Mouse (Mus musculus) heart, embryonic 10.5 days (tissue): ENCODE data around the gene Mitf. TPM values are rescaled to one million over a fixed set of nuclear protein-coding genes. Genes with fewer than 3 reads are reported as not detected.

Source experiments
- DNase-seq: peaks from one replicate; pipeline ENCODE4 v3.0.0-alpha.2; 2017; ENCODE audit warnings: low spot score
- H3K27ac ChIP-seq: fragments of 300-500 bp; sonication (generic); 2 replicates; pipeline ENCODE4 v1.5.1; 2016; ENCODE audit warnings: mild to moderate bottlenecking
- H3K27me3 ChIP-seq: fragments of 300-500 bp; sonication (generic); 2 replicates; pipeline ENCODE4 v1.6.1; 2016; ENCODE audit warnings: mild to moderate bottlenecking; ENCODE audit not compliant: poor library complexity, insufficient read depth, severe bottlenecking
- H3K36me3 ChIP-seq: fragments of 300-500 bp; sonication (generic); 2 replicates; pipeline ENCODE4 v1.6.1; 2016; ENCODE audit warnings: mild to moderate bottlenecking, moderate library complexity
- H3K4me1 ChIP-seq: fragments of 300-500 bp; sonication (generic); 2 replicates; pipeline ENCODE4 v1.6.1; 2016; ENCODE audit warnings: mild to moderate bottlenecking
- H3K4me3 ChIP-seq: fragments of 300-500 bp; sonication (generic); 2 replicates; pipeline ENCODE4 v1.5.1; 2016; ENCODE audit warnings: mild to moderate bottlenecking, moderate library complexity
- H3K9me3 ChIP-seq: fragments of 300-500 bp; sonication (generic); 2 replicates; pipeline ENCODE4 v1.6.1; 2016; ENCODE audit warnings: mild to moderate bottlenecking, moderate library complexity
- WGBS: fragments of 180-500 bp; shearing (Covaris S2); methylation state at CpG from one replicate; pipeline ENCODE4 v1.1.7; 2016; 5-methylcytosine and 5-hydroxymethylcytosine counted together
- polyA plus RNA-seq: library from polyadenylated mRNA; unstranded; fragments of >200 nt; fragmentation: Nextera tagmentation; extraction: Ambion mirVana; gene quantifications from 2 replicates; pipeline ENCODE4 v1.2.1, GENCODE M21; 2016

Gene Mitf
- polyA plus RNA-seq, 1 experiment from 2014 or later, result 10.7 TPM

DNA sequence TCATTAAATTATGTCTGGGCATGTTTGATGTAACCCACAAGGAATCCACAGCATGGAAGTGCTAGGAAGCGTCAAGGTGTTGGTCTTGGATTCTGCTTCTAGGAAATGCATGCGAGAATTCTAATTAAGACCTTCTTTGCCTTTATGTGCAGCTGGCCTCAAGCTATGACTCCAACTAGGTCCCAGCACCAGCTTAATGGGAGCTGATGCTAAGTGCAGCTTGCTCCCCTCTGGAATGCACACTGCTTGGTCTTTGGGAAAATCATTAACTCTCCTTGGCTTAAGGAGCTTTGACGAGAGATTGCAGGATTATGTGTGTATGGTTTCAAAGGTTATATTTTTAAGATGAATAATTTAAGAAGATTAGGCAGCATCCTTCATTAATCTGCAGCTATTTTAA is 81.7 kb downstream of the Mitf start:
- peaks cover 30% of the 10 kb centered on the region for H3K4me1 ChIP-seq
- DNase-seq, result no peak

DNA sequence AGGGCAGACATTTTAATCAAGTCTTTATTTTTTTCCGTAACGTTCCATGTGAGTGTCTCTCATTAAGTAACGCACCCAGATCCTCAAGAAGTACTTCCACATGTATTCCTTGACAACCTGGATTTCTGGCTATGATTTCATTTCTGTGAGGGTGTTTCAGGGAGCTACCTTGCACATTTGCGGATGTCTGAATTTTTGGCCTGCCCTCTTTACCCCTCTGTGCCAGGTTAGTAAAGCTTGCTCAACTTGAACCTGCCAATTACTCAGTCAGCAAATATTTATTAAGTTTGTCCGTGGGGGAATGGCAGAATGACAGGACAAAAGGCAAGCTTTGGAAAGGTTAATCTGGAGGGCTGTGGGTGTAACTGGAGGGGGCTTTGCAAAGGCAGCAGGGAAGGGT is 86.7 kb downstream of the Mitf start:
- Histone ChIP-seq H3K4me1 (peaks cover 8% of the 10 kb centered on the region; the same call in 1 of the 2 replicates), H3K27me3 (no peaks in the 10 kb centered on the region), H3K4me3 (no peak overlapping the region), H3K27ac (no peak overlapping the region), H3K36me3 (no peaks in the 10 kb centered on the region), H3K9me3 (no peaks in the 10 kb centered on the region)
- WGBS, result 86% methylated on average over 5 of the region's 5 CpGs
- no peak for DNase-seq

More for the DNA sequence above, 81.7 kb downstream of the Mitf start:
- Histone ChIP-seq H3K27ac (no peak overlapping the region), H3K9me3 (no peaks in the 10 kb centered on the region), H3K4me3 (no peak overlapping the region), H3K27me3 (no peaks in the 10 kb centered on the region), H3K36me3 (no peaks in the 10 kb centered on the region)
- 70% methylated on average over 3 of the region's 3 CpGs for WGBS

DNA sequence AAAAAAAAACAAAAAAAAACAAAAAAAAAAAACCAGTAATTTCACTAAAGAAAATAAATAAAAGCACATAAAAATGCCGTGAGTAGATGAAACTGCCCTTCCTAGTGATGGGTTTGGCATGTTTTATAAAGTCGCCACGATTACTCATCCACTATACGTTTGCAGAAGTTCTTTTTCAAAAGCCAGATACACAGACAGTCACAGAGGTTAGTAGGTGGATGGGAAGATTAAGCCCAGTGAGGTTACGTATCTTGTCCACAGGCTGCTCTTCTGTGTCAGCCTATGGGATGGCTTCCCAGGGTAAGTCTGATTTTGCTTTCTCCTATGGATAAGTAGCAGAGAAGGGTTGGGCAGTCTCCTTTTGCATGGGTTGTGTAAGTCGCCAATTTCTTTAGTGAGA is 90.3 kb downstream of the Mitf start:
- no peaks in the 10 kb centered on the region for H3K36me3 ChIP-seq
- no peak for DNase-seq
- 89% methylated on average over 6 of the region's 6 CpGs for WGBS
- no peak overlapping the region for H3K27ac ChIP-seq
- H3K4me1 ChIP-seq, result peaks cover 8% of the 10 kb centered on the region; the same call in 1 of the 2 replicates
- H3K4me3 ChIP-seq, result no peak overlapping the region
- no peaks in the 10 kb centered on the region for H3K27me3 ChIP-seq
- no peaks in the 10 kb centered on the region for H3K9me3 ChIP-seq

DNA sequence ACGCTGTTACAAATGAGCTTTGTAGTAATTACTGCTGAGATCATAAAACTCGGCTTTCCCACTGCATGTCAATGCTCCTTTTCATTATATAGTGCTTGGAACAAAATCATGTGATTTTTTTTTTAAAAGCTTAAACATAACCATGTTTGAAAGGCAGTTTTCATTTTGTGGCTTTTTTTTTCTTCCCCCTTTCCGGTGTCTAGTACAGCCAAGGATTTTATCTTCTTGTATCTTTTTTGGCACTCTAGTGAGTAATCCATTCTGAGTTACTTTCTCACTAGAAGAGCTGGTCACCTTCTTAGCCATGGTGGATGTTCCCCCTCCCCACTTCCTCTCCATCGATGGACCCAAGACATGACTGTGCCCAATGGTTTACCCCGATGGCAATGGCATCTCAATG is 91.2 kb downstream of the Mitf start:
- no peak overlapping the region for H3K4me3 ChIP-seq
- H3K4me1 ChIP-seq, result peaks cover 5% of the 10 kb centered on the region; the same call in 1 of the 2 replicates
- no peaks in the 10 kb centered on the region for H3K9me3 ChIP-seq
- no peaks in the 10 kb centered on the region for H3K27me3 ChIP-seq
- H3K36me3 ChIP-seq, result no peaks in the 10 kb centered on the region
- no peak overlapping the region for H3K27ac ChIP-seq
- 84% methylated on average over 5 of the region's 5 CpGs for WGBS
- no peak for DNase-seq

GRCm38 (mm10) chr6:97901561-97901960 is 94.7 kb downstream of the Mitf start:
- H3K36me3 ChIP-seq, result no peaks in the 10 kb centered on the region
- WGBS, result 87% methylated on average over 5 of the region's 5 CpGs
- no peak overlapping the region for H3K27ac ChIP-seq

DNA sequence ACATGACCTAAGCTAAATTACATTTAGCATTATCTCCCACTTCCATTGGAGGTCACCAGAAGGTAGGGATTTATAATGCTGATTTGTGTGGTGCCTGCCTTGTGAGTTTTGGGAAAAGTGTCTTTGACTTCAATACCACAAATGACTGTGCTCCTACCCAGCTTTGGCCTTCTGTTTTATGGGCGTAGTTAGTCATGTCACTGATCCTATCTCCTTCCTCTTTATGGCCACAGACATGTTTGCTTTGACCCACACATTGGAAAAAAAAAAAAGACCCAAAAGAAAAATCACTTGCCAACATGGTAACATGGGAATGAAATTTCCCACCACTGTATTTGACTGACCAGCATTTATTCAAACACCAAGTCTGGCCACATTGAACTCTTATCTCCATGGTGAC is 95.4 kb downstream of the Mitf start:
- DNase-seq, result no peak
- Histone ChIP-seq H3K27ac (no peak overlapping the region), H3K9me3 (no peaks in the 10 kb centered on the region), H3K4me1 (no peaks in the 10 kb centered on the region), H3K4me3 (no peak overlapping the region), H3K27me3 (no peaks in the 10 kb centered on the region), H3K36me3 (no peaks in the 10 kb centered on the region)
- 80% methylated on average over 1 of the region's 1 CpGs for WGBS

More at GRCm38 (mm10) chr6:97901561-97901960, 94.7 kb downstream of the Mitf start:
- Histone ChIP-seq H3K27me3 (no peaks in the 10 kb centered on the region), H3K4me3 (no peak overlapping the region), H3K4me1 (no peaks in the 10 kb centered on the region), H3K9me3 (no peaks in the 10 kb centered on the region)
- no peak for DNase-seq

DNA sequence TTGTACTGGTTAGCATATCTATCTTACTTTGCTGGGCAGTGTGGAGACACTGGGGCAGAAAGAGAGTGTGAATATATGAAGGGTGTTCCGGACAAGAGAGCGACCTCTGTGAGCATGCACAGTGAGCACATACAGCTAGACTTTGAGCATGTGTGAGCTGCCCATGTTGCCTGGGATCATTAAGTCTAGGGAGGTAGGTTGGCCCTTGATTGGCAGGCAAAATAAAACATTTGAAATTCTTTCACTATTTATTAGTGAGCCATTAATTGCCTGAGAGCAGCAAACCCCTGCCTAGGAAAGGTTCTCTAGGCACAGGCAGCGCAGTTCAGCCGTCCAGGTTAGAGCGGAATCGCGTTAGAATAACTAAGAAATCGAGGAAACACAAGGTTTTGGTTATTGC is 107.9 kb downstream of the Mitf start:
- Histone ChIP-seq H3K27ac (peak overlapping the region; percentile 36; the same call in 1 of the 2 replicates), H3K4me3 (no peak overlapping the region), H3K9me3 (no peaks in the 10 kb centered on the region), H3K4me1 (peaks cover 37% of the 10 kb centered on the region), H3K36me3 (no peaks in the 10 kb centered on the region), H3K27me3 (no peaks in the 10 kb centered on the region)
- 89% methylated on average over 8 of the region's 8 CpGs for WGBS
- no peak for DNase-seq

- Histone ChIP-seq H3K9me3 (no peaks in the 10 kb centered on the region), H3K4me1 (peaks cover 46% of the 10 kb centered on the region), H3K36me3 (no peaks in the 10 kb centered on the region), H3K4me3 (no peak overlapping the region), H3K27ac (peak overlapping the region; percentile 87; the same call in 1 of the 2 replicates), H3K27me3 (no peaks in the 10 kb centered on the region)
- WGBS, result 66% methylated on average over 7 of the region's 7 CpGs
- no peak for DNase-seq
These were observed 109.6 kb downstream of the Mitf start for GRCm38 (mm10) chr6:97916386-97916903.

DNA sequence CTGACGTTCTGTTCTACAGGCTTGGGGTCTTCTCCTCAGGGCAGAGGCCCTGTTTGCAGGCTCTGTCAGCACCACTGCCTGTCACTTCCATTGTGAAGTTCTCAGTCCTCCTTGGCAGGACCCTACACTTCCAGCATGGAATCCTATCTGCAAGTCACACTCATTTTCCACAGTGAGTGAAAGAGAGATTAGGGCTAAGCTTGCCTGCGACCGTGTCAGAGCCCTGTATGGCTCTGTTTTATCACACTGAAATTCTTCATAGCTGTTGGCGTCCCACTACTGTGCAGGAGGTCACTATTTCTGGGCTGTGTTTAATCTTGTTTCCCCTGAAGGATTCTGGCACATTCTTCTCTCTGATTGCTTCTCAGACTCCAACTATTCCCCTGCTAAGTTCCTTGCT is 111.2 kb downstream of the Mitf start:
- peaks cover 58% of the 10 kb centered on the region for H3K4me1 ChIP-seq
- no peaks in the 10 kb centered on the region for H3K27me3 ChIP-seq
- no peaks in the 10 kb centered on the region for H3K36me3 ChIP-seq

GRCm38 (mm10) chr6:97918481-97918880 is 111.6 kb downstream of the Mitf start:
- peak overlapping the region; percentile 87 for H3K27ac ChIP-seq
- H3K27me3 ChIP-seq, result no peaks in the 10 kb centered on the region
- no peaks in the 10 kb centered on the region for H3K36me3 ChIP-seq
- H3K4me1 ChIP-seq, result peaks cover 58% of the 10 kb centered on the region
- WGBS, result 19% methylated on average over 7 of the region's 7 CpGs
- H3K4me3 ChIP-seq, result no peak overlapping the region
- no peaks in the 10 kb centered on the region for H3K9me3 ChIP-seq
- DNase-seq, result no peak

More for the DNA sequence above, 111.2 kb downstream of the Mitf start:
- WGBS, result 7% methylated on average over 4 of the region's 4 CpGs
- H3K27ac ChIP-seq, result peak overlapping the region; percentile 87
- no peak overlapping the region for H3K4me3 ChIP-seq
- DNase-seq, result peak; percentile 78
- no peaks in the 10 kb centered on the region for H3K9me3 ChIP-seq

DNA sequence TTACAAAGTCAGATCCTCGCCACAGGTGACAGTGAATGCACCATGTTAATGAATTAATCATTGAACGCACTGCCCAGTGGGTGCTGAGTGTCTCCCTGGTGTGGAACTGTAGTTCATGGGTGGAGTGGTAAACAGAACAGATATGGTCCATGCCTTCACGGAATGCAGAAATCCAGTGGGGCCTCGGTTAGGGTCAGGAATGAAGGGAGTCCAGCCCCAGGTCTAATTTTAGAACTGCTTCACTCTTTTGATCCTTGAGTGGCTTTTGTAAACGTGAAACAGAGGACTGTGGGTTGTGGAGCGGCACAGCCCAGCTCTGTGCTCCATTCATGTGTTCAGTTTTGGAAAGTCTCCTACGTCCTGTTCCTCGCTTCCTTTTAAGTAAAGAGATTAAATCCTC is 112.4 kb downstream of the Mitf start:
- H3K27ac ChIP-seq, result peak overlapping the region; percentile 87
- WGBS, result 25% methylated on average over 8 of the region's 8 CpGs
- H3K4me1 ChIP-seq, result peaks cover 61% of the 10 kb centered on the region

DNA sequence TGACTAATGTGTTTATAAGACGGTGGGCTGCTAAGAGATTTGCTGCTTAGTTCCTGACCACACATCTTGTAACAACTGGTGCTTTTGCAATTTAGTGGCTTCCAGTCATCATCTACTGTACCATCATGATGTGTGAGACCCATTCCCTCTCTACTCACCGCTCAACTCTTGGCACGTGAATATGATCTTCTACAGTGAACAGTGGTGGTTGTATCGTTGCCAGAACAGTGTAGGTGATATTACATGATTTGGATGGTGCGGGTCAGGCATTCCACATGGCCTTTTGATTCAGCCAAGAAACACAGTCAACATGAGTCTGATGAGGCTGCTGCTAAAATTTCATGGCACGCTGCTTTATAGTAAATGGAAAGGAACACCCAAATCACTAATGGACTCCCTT is 114.7 kb downstream of the Mitf start:
- H3K4me3 ChIP-seq, result no peak overlapping the region
- H3K36me3 ChIP-seq, result no peaks in the 10 kb centered on the region
- H3K9me3 ChIP-seq, result no peaks in the 10 kb centered on the region
- 88% methylated on average over 6 of the region's 6 CpGs for WGBS
- H3K4me1 ChIP-seq, result peaks cover 54% of the 10 kb centered on the region
- H3K27ac ChIP-seq, result peak overlapping the region; percentile 75; the same call in 1 of the 2 replicates
- no peaks in the 10 kb centered on the region for H3K27me3 ChIP-seq
- DNase-seq, result no peak

More for the DNA sequence above, 112.4 kb downstream of the Mitf start:
- Histone ChIP-seq H3K27me3 (no peaks in the 10 kb centered on the region), H3K9me3 (no peaks in the 10 kb centered on the region), H3K36me3 (no peaks in the 10 kb centered on the region), H3K4me3 (peak overlapping the region; percentile 32)
- DNase-seq, result peak; percentile 79

DNA sequence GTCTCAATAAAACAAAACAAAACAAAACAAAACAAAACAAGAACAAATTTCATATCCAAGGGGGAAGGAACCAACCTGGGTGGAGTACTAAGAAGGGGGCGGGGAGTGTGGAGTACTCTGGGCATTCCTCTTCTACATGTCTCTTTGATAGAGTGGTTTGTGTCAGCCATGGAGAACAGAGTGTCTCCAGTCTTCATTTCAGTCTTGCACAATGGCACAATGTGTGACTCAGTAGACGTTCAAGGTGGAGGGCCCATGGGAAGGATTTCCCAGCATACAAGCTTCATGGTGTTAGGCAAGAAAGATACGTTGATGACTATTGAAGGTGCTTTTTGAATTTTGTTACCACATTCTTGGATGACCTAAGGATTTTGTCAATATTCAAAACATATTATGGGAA is 117.4 kb downstream of the Mitf start:
- no peaks in the 10 kb centered on the region for H3K27me3 ChIP-seq
- DNase-seq, result no peak
- no peaks in the 10 kb centered on the region for H3K36me3 ChIP-seq
- peaks cover 41% of the 10 kb centered on the region for H3K4me1 ChIP-seq
- H3K9me3 ChIP-seq, result no peaks in the 10 kb centered on the region
- 0 out of 2 replicates have a peak overlapping the region, but pooled peaks have one; percentile 42 for H3K27ac ChIP-seq
- no peak overlapping the region for H3K4me3 ChIP-seq
- 79% methylated on average over 3 of the region's 3 CpGs for WGBS

GRCm38 (mm10) chr6:97929051-97929450 is 122.2 kb downstream of the Mitf start:
- peaks cover 23% of the 10 kb centered on the region for H3K4me1 ChIP-seq
- H3K36me3 ChIP-seq, result 0 out of 2 replicates have a peak, but pooled peaks cover 3% of the 10 kb centered on the region
- no peak for DNase-seq
- no peaks in the 10 kb centered on the region for H3K27me3 ChIP-seq
- WGBS, result 63% methylated on average over 3 of the region's 3 CpGs
- H3K9me3 ChIP-seq, result no peaks in the 10 kb centered on the region
- peak overlapping the region; percentile 56 for H3K4me3 ChIP-seq
- H3K27ac ChIP-seq, result peak overlapping the region; percentile 84
